Mouse (Mus musculus) forebrain, embryonic 15.5 days (tissue): ENCODE measurements around the gene Rtn4rl1. TPM values are rescaled to one million over a fixed set of nuclear protein-coding genes. Genes with fewer than 3 reads are reported as not detected.
A peak's percentile ranks its signal among the peaks of the same experiment; 100 is the strongest.

ENCODE experiments used
- ATAC-seq: fragments of 200-750 bp; cut with Nextera tagmentation; replicated peaks from 2 replicates; pipeline ENCODE4 v1.8.0; 2017; ENCODE audit warnings: mild to moderate bottlenecking, moderate TSS enrichment, moderate library complexity
- H3K27ac ChIP-seq: fragments of 300-500 bp; sonication (generic); replicated peaks from 2 replicates; pipeline ENCODE4 v1.5.1; 2015; ENCODE audit warnings: mild to moderate bottlenecking, inconsistent platforms
- H3K27me3 ChIP-seq: fragments of 300-500 bp; sonication (generic); 2 replicates; pipeline ENCODE4 v1.6.1; 2015; ENCODE audit warnings: inconsistent platforms
- H3K36me3 ChIP-seq: fragments of 300-500 bp; sonication (generic); 2 replicates; pipeline ENCODE4 v1.6.1; 2015; ENCODE audit warnings: mild to moderate bottlenecking, inconsistent platforms
- H3K4me1 ChIP-seq: fragments of 300-500 bp; sonication (generic); 2 replicates; pipeline ENCODE4 v1.6.1; 2015; ENCODE audit warnings: inconsistent platforms
- H3K4me2 ChIP-seq: fragments of 300-500 bp; sonication (generic); replicated peaks from 2 replicates; pipeline ENCODE4 v1.6.1; 2015; ENCODE audit warnings: mild to moderate bottlenecking, inconsistent platforms
- H3K4me3 ChIP-seq: fragments of 300-500 bp; sonication (generic); 2 replicates; pipeline ENCODE4 v1.5.1; 2015; ENCODE audit warnings: mild to moderate bottlenecking, inconsistent platforms
- H3K9ac ChIP-seq: fragments of 300-500 bp; sonication (generic); replicated peaks from 2 replicates; pipeline ENCODE4 v1.6.1; 2015; ENCODE audit warnings: mild to moderate bottlenecking, inconsistent platforms
- H3K9me3 ChIP-seq: fragments of 300-500 bp; sonication (generic); 2 replicates; pipeline ENCODE4 v1.6.1; 2016; ENCODE audit warnings: inconsistent platforms
- WGBS: fragments of 180-500 bp; shearing (Covaris S2); methylation state at CpG from one replicate; pipeline ENCODE4 v1.1.7; 2015; ENCODE audit warnings: mixed read lengths; 5-methylcytosine and 5-hydroxymethylcytosine counted together
- polyA plus RNA-seq: library from polyadenylated mRNA; unstranded; fragments of >200 nt; fragmentation: Nextera tagmentation; extraction: Ambion mirVana; gene quantifications from 2 replicates; pipeline ENCODE4 v1.2.1, GENCODE M21; 2015

Gene Rtn4rl1
- polyA plus RNA-seq, 1 experiment from 2014 or later: 5.6 TPM

DNA sequence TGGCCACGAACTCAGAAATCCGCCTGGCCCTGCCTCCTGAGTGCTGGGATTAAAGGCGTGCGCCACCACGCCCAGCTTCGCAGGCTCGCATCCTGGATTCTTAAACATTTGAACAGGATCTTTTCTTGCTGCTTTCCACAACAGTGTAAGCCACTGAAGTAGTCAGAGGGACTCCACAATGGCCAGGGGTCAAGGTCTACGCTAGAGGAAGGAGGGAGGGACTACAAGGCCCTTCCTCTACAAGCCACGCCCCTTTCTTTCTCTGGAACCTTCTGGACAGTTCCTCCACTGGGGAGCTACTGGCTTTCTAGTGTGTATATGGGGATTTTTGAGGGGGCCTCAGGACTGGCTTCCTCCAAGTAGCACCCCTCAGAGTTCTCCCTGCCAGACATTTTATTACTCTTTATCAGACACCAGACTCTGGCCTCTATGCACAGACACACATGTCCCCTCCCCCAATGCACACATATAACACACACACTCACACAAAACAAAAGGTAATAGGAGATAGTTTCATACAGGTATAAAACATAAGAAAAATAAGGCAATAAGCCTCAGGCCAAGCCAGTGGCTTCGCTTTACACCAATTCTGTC is 53.7 kb downstream of the Rtn4rl1 start:
- no peak for ATAC-seq
- Histone ChIP-seq H3K4me2 (no peak overlapping the region), H3K4me3 (no peak overlapping the region), H3K27ac (no peak overlapping the region), H3K27me3 (no peaks in the 10 kb centered on the region), H3K9ac (no peak overlapping the region), H3K4me1 (peaks cover 9% of the 10 kb centered on the region), H3K9me3 (no peaks in the 10 kb centered on the region), H3K36me3 (no peaks in the 10 kb centered on the region)
- 93% methylated on average over 10 of the region's 10 CpGs for whole genome bisulfite sequencing

DNA sequence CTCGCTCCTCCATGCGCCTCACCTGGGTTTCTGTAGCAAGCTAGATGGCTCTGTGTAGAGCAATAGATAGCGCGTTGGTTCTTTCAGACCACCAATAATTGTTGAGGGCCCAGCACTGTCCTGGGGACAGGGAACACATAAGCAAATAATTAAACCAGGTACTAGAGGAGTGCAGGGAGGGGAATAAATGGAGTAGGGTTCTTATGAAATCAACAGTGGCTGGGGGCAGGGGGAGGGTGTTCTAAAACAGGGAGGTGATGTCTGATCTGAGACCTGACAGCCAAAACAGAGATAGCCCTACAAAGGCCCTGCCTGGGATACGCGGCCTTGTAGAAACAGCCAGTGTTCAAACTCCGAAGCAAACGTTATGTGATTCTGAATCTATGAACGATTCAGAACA is 56.0 kb downstream of the Rtn4rl1 start:
- Histone ChIP-seq H3K4me2 (no peak overlapping the region), H3K9me3 (no peaks in the 10 kb centered on the region), H3K36me3 (no peaks in the 10 kb centered on the region), H3K27me3 (no peaks in the 10 kb centered on the region), H3K4me3 (no peak overlapping the region), H3K27ac (no peak overlapping the region), H3K9ac (no peak overlapping the region), H3K4me1 (peaks cover 9% of the 10 kb centered on the region)
- 85% methylated on average over 9 of the region's 9 CpGs for WGBS
- no peak for ATAC-seq

DNA sequence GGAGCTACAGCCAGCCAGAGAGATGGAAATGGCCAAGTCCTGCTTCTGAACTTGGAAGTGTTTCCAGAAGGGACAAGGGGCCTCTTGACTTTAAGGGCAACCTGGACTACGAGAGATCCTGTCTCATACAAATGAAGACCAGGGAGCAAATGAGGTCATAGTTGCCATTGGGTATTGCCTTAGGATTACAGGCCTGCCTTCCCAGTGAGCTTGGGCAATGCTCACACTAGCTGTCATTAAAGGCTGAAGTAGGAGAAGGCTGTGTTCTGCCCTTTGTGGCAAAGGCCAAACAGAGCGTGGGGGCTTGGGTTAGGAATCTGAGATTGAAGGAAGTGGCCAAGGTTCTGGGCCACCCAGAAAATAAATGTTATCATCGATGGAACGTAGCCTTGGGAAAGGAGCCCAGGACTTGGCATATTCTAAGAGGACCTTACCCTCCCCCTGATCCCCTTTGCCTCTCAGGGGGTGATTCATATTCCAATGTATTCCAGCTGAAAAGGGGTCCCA is 57.5 kb downstream of the Rtn4rl1 start:
- Histone ChIP-seq H3K27ac (no peak overlapping the region), H3K4me3 (no peak overlapping the region), H3K27me3 (no peaks in the 10 kb centered on the region), H3K4me1 (no peaks in the 10 kb centered on the region), H3K9me3 (no peaks in the 10 kb centered on the region), H3K4me2 (no peak overlapping the region), H3K9ac (no peak overlapping the region), H3K36me3 (no peaks in the 10 kb centered on the region)
- WGBS: 81% methylated on average over 4 of the region's 4 CpGs
- no peak for ATAC-seq

DNA sequence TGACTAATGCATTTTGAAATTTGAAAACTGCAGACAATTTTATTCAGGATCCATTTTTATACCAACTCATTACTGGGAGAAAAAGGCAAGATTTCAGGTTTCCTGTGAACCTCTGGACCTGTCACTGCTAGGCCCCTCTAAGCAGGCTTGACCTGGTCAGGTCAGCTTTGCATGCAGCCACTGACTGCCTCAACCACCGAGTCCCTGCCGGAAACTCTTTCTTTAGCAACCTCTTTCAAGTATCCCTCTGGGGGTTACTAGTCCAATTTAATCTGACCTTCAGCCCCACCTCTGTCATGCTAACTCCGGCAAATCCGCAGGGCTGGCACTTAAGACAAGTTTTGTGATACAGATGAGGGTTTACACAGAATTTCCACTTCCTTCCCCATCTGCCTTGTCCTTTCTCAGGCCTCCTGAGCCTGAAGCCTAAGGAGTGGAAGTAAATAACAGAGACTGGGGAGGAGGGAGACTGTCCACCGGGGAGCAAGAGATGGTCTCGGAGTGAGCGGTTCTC is 58.0 kb downstream of the Rtn4rl1 start:
- Histone ChIP-seq H3K4me2 (no peak overlapping the region), H3K4me3 (no peak overlapping the region), H3K27ac (no peak overlapping the region), H3K9ac (no peak overlapping the region), H3K36me3 (no peaks in the 10 kb centered on the region), H3K27me3 (no peaks in the 10 kb centered on the region), H3K4me1 (peaks cover 4% of the 10 kb centered on the region; the same call in 1 of the 2 replicates), H3K9me3 (no peaks in the 10 kb centered on the region)
- 58% methylated on average over 7 of the region's 7 CpGs for WGBS
- no peak for ATAC-seq

DNA sequence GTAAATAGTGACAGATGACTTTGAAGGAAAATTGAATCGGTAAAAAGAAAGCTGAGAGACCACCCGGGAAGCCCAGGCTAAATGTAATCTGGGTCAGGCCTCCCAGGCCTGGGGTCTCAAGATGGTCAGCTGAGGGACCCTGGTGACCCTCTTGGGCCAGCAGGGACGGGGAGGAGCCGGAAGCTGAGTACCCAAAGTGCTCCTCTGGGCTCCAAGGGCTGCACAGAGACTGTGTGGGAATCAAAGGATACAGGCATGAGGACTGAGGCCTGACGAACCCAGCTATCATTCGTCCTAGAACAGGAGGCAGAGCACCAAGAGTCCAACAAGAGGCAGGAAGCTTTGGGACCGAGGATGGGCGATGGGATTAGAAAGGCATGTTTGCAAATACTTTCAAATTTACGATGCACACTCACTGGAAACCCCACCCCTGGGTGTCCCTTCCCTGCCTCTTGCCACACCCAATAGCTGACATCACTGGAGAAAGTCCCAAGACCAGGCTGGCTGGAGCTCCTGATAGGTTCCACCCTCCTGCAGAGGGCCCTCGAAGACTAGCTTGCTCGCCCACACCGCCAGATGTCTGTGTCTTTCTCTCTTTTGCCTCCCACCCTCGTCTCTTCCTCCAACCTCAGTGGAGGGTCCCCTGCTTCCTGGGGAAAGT is 60.8 kb downstream of the Rtn4rl1 start:
- H3K9me3 ChIP-seq: no peaks in the 10 kb centered on the region

DNA sequence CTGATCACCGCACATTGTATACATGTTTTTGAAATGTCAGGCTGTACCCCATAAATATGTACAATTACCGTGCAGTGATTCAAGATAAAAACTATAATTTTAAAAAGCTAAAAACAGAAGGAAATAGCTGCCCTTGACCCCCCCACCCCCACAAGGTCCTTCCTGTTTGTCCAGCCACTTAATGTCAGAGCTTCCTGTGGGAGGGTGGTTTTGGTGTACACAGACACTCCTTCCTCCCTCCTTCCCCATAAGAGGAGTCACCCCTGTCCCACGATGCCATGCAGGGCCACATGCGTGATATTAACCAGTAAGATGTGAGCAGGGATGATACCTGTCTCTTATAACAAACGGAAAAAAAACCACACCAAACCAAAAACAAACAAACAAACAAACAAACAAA is 61.7 kb downstream of the Rtn4rl1 start:
- H3K9me3 ChIP-seq: no peaks in the 10 kb centered on the region
- whole genome bisulfite sequencing: 80% methylated on average over 5 of the region's 5 CpGs
- H3K9ac ChIP-seq: no peak overlapping the region
- H3K4me2 ChIP-seq: no peak overlapping the region
- no peaks in the 10 kb centered on the region for H3K36me3 ChIP-seq
- H3K4me3 ChIP-seq: no peak overlapping the region
- ATAC-seq: no peak
- H3K27me3 ChIP-seq: no peaks in the 10 kb centered on the region
- H3K4me1 ChIP-seq: peaks cover 13% of the 10 kb centered on the region; the same call in 1 of the 2 replicates
- no peak overlapping the region for H3K27ac ChIP-seq

More for the DNA sequence above, 60.8 kb downstream of the Rtn4rl1 start:
- H3K4me3 ChIP-seq: no peak overlapping the region
- WGBS: 72% methylated on average over 13 of the region's 13 CpGs
- peaks cover 9% of the 10 kb centered on the region; the same call in 1 of the 2 replicates for H3K4me1 ChIP-seq
- H3K36me3 ChIP-seq: no peaks in the 10 kb centered on the region
- H3K27ac ChIP-seq: no peak overlapping the region
- ATAC-seq: no peak
- no peak overlapping the region for H3K4me2 ChIP-seq
- H3K9ac ChIP-seq: no peak overlapping the region
- H3K27me3 ChIP-seq: no peaks in the 10 kb centered on the region

DNA sequence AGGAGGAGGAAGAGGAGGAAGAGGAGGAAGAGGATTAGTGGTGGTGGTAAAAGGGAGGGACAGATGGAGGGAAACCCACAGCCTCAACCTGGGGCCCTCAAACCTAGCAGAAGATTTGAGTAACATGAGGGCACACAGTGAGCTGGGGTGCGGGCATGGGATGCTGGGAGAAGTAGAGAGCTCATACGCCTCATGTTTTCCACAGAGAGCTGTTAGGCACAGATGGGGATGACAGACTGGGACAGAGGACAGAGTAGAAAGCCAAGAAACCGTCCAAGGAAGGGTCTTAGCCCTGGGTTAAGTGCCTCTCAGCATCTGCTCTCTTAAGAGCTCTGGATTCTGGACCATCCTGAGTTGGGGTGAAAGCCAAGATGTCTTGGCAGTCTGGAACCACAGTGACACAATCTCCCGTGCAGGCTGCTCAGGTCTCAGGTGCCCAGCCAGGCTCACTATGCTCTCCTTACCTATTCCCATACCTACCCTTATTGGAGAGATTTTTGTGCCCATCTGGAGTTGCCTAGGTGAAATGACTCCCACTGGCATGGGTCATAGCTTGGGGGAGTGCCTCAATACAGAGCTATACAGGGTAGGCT is 63.6 kb downstream of the Rtn4rl1 start:
- Histone ChIP-seq H3K4me1 (peaks cover 25% of the 10 kb centered on the region), H3K27me3 (no peaks in the 10 kb centered on the region), H3K9me3 (no peaks in the 10 kb centered on the region), H3K9ac (no peak overlapping the region), H3K36me3 (no peaks in the 10 kb centered on the region), H3K4me2 (no peak overlapping the region), H3K27ac (no peak overlapping the region), H3K4me3 (no peak overlapping the region)
- no peak for ATAC-seq
- 71% methylated on average over 4 of the region's 4 CpGs for WGBS

DNA sequence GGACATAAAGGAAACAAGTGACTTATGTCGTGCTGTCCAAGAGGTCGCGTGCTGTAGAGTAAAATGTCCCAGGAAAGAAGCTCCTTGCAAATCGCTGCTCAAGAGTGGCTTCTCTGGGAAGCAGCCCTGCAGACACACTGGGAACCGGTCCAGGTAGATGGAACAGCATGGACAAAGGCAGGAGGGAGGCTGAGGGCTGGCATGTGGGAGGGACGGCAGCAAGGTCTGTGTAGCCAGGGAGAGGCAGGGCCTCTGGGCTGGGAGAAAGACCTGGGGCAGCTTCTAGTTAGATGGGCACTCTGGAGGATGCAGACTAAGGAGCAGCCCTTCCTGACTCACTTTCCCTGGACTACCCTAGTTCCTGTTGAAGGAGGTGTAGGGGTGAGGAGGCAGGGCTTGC is 65.8 kb downstream of the Rtn4rl1 start:
- H3K4me3 ChIP-seq: no peak overlapping the region
- H3K36me3 ChIP-seq: no peaks in the 10 kb centered on the region
- WGBS: 67% methylated on average over 6 of the region's 6 CpGs
- no peaks in the 10 kb centered on the region for H3K27me3 ChIP-seq
- no peak overlapping the region for H3K9ac ChIP-seq
- no peaks in the 10 kb centered on the region for H3K9me3 ChIP-seq
- no peak overlapping the region for H3K4me2 ChIP-seq
- H3K4me1 ChIP-seq: peaks cover 47% of the 10 kb centered on the region
- no peak for ATAC-seq
- no peak overlapping the region for H3K27ac ChIP-seq

DNA sequence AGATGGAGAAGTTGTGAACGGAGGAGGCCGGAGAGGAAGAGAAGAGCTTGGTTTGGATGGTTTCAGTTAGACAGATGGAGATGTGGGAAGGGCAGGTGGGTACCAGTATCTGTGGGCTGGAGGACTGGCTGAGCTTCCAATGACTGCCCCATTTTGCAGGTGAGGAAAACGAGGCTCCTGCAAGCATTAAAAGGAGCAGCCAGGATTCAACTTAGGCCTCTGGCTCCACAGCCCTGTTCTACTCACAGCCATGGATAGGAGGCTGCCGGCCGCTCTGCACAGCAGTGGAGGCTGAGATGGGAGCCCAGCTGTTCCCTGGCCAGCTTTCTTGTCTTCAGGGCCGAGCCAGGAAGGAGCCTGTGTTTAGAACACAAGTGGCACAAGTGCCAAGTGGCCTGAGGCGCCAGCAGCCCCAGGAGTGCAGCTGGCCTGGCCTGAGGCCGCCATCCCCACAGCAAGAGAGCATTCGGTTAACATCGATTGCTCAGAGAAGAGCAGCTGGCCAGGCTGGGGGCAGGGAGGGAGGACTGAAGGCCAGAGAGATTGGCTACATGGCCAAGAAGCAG is 66.5 kb downstream of the Rtn4rl1 start:
- no peaks in the 10 kb centered on the region for H3K9me3 ChIP-seq
- H3K27ac ChIP-seq: no peak overlapping the region
- no peak for ATAC-seq
- H3K4me3 ChIP-seq: no peak overlapping the region
- H3K4me1 ChIP-seq: peaks cover 47% of the 10 kb centered on the region
- no peak overlapping the region for H3K9ac ChIP-seq
- H3K36me3 ChIP-seq: no peaks in the 10 kb centered on the region
- 59% methylated on average over 10 of the region's 10 CpGs for WGBS
- H3K27me3 ChIP-seq: no peaks in the 10 kb centered on the region
- H3K4me2 ChIP-seq: no peak overlapping the region

DNA sequence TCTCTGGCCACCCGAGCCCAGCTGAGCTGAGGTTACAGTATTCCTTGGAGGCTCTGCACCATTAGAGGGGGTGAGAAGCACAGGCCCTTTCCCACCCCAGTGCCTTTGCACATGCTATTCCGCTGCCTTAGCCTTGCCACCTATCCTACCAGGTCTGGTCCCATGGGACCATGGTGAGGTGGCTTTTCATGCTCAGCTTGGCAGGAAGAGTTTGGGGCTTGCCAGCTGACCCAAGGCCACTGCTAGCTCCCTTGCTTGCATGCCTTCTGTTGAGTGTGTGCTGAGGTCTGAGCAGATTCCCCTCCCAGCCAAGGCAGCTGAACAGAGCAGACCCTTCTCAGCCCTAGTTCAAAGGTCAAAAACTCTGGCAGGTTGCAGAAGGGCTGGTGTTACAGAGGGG is 67.4 kb downstream of the Rtn4rl1 start:
- ATAC-seq: no peak
- no peak overlapping the region for H3K4me2 ChIP-seq
- no peaks in the 10 kb centered on the region for H3K27me3 ChIP-seq
- no peaks in the 10 kb centered on the region for H3K9me3 ChIP-seq
- peaks cover 47% of the 10 kb centered on the region for H3K4me1 ChIP-seq
- no peak overlapping the region for H3K27ac ChIP-seq
- H3K4me3 ChIP-seq: no peak overlapping the region
- no peaks in the 10 kb centered on the region for H3K36me3 ChIP-seq
- H3K9ac ChIP-seq: no peak overlapping the region
- 94% methylated on average over 2 of the region's 2 CpGs for WGBS

DNA sequence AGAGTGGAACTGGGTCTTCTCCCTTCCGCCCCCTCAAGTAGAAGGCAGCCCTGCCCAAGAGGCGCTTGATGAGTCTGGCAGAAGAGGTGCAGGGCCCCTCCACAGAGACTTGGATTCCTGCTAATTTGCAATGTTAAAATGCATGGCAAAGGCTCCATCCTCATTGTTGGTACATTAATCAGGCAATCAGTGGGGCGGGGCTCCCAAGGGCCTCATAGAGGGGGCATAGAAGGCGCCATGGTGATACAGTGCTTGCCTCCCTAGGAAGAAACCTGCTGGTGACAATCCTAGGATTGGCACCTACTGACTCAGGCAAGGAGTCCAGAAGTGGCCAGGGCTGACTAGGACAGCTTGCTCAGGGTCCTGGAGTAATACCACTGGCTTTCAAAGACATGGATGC is 68.1 kb downstream of the Rtn4rl1 start:
- 50% methylated on average over 4 of the region's 4 CpGs for WGBS

DNA sequence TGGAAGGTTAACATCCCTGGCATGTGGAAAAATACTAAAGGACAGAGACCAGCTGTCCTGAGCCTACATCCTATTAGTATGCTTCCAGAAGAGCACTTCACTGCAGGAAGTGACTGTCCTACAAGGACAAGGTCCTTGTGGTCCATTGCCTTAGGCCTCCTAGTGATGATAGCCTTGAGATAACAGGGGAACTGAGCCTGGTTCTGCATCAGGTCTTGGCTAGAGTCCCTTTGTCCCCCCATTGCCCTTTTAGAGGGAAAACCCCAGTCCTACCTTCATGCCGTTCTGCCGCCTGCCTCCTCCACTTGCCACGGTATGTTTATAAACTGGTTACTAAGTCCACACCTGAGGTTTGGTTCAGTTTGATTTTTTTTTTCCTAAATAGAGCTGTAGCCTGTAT is 68.6 kb downstream of the Rtn4rl1 start:
- WGBS: 92% methylated on average over 3 of the region's 3 CpGs
- Histone ChIP-seq H3K4me2 (no peak overlapping the region), H3K27ac (no peak overlapping the region), H3K4me3 (no peak overlapping the region), H3K4me1 (peaks cover 40% of the 10 kb centered on the region), H3K9ac (no peak overlapping the region), H3K27me3 (no peaks in the 10 kb centered on the region), H3K9me3 (no peaks in the 10 kb centered on the region), H3K36me3 (no peaks in the 10 kb centered on the region)
- ATAC-seq: no peak

More for the DNA sequence above, 68.1 kb downstream of the Rtn4rl1 start:
- Histone ChIP-seq H3K4me1 (peaks cover 42% of the 10 kb centered on the region), H3K27me3 (no peaks in the 10 kb centered on the region), H3K4me3 (no peak overlapping the region), H3K9me3 (no peaks in the 10 kb centered on the region), H3K4me2 (no peak overlapping the region), H3K9ac (no peak overlapping the region), H3K27ac (no peak overlapping the region), H3K36me3 (no peaks in the 10 kb centered on the region)
- ATAC-seq: peak; percentile 31
